Mouse (Mus musculus) kidney, adult 2 months (tissue): ENCODE results near the gene Chst3.

Experiments
- CTCF ChIP-seq: fragments of 200-500 bp; conservative IDR thresholded peaks from 2 replicates; pipeline ENCODE4 v1.5.1; 2011; ENCODE audit warnings: low read depth, mild to moderate bottlenecking, control low read depth, low read length, moderate library complexity, mixed read lengths; ENCODE audit not compliant: insufficient read depth, insufficient read length
- POLR2A ChIP-seq: fragments of 200-500 bp; IDR thresholded peaks from one replicate; pipeline ENCODE4 v1.6.1; 2011; ENCODE audit warnings: low read depth, low read length, control low read depth

- TF ChIP-seq CTCF, result no peak
- TF ChIP-seq POLR2A, result no peak
These were observed 38.3 kb upstream of the Chst3 start for GRCm38 (mm10) chr10:60257261-60257825.
